Mouse (Mus musculus) 3134 (cell line): Measurements from ENCODE around the gene Zfp609.
"Not testable (repeated sequence)": the region's sequence is repeated elsewhere in the genome, so short reads cannot be mapped to it uniquely, and the experiment has no call there.

Source experiments
- DNase-seq: peaks from one replicate; pipeline ENCODE4 v3.0.0-alpha.2; 2011; ENCODE audit warnings: low spot score; ENCODE audit not compliant: insufficient read length; ENCODE audit errors: extremely low read depth

Gene Zfp609

GRCm38 (mm10) chr9:65726431-65726830 lies 100.9 kb downstream of the Zfp609 start:
- no peak for DNase-seq

GRCm38 (mm10) chr9:65725291-65725622 lies 102.1 kb downstream of the Zfp609 start:
- DNase-seq = no peak

GRCm38 (mm10) chr9:65724471-65725290 lies 102.7 kb downstream of the Zfp609 start:
- DNase-seq = no peak

GRCm38 (mm10) chr9:65721161-65721566 lies 106.2 kb downstream of the Zfp609 start:
- no peak for DNase-seq

DNA sequence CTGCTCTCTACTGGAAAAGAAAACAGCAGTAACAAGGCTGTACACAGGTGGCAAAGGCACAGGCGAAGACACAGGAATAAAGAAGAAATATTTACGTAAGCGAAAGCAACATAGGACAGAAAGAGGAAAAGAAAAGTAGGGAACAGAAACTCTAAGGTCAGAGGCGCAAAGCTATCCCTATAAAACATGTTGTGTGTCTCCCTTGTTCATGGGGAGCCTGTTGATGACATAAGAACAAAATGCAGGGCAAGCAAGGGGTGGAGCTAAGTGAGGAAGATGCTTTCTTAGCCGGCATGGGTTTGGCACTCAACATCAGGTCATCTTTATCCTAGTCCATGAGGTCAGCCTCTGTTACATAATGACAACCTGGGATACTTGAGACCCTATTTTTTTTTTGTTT lies 109.2 kb downstream of the Zfp609 start:
- no peak for DNase-seq

GRCm38 (mm10) chr9:65703926-65704595 lies 123.3 kb downstream of the Zfp609 start:
- no peak for DNase-seq

DNA sequence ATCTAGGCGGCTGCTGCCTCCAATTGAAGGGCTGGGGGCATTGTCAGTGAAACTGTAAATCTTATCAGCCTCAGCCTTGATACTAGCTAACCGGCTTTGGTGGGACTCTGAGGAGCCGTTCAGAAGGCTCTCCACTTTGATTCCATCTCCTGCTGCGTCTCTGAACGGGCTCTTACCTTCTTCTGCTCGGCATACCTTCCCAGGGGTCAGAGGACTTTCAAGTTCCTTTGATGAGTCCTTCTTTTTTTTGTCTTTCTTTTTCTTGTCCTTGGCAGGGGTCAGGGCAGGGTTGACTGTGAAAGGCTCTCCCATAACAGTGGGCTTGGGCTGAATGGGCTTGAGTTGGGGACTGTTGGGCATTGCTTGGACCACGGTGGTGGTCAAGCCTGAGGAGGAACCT lies 124.1 kb downstream of the Zfp609 start:
- no peak for DNase-seq

DNA sequence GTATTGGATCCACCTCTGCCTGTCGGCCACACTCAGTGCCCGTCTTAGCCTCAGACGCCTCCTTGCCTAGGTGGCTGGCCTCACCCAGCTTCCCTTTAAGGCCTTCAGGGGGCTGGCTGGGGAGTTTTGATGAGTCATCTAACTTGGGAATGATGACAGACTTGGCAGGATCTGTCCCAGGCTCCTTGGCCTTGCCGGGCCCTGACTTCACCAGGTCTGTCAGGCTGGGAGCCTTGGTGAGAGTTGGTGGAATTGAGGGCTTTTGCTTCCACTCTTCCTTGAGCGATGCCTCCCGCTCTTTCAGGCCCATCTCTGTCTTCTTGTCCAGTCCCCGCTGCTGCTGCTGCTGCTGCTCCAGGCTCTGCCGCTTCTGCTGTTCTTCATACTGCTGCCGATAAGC lies 125.1 kb downstream of the Zfp609 start:
- DNase-seq = peak; percentile 58

DNA sequence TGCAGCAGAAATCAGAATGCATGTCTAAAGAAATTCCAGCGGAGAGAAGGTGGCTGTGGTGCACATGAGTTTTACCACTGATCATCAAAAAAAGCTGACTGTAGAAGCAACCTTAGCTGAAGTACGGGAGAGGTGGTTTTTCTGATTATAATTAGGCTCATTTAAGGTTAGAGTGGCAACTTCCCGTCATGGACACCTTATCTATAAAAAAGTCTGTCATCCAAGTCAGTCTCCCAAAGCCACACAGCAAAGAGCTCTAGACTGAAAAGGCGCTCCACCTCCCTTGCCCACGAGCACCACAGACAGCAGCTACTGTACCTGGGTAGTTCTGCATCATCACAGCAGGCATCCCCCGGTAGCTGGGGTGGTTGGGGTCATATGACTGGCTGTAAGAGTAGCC lies 126.9 kb downstream of the Zfp609 start:
- no peak for DNase-seq

DNA sequence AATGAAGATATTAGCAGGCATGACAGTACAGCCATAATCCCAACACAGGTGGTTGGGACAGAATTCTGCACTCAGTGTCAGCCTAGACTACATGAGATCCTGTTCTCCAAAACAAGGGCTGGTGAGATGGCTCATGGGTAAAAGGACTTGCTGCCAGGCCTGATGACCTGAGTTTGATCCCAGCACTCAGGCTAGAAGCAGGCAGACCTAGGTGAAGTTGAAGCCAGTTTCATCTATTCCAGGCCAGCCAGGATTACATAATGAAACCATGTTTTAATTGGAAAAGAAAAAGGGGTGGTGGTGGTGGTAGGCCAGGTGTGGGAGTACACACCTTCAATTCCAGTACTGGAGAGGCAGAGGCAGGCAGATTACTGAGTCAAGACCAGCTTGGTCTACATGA lies 129.4 kb downstream of the Zfp609 start:
- no peak for DNase-seq

DNA sequence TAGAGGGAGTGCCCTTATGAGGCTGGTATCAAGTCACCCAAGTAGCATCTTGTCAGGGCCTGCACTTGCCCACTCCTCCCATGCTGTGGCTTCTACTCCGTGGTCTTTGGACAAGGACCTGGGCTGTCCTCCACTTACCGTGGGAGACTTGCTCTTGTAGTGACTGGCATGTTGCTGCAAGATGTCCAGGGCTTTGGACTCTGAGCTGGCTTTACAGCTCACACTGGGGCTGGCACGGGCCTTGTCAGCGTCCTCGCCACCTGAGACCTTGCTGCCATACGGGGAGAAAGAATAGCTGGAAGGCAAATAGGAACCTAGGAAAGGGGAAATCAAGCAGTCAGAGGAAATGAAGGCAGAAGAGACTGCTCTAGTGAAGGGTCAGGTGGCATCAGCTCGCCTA lies 130.0 kb downstream of the Zfp609 start:
- DNase-seq = no peak

DNA sequence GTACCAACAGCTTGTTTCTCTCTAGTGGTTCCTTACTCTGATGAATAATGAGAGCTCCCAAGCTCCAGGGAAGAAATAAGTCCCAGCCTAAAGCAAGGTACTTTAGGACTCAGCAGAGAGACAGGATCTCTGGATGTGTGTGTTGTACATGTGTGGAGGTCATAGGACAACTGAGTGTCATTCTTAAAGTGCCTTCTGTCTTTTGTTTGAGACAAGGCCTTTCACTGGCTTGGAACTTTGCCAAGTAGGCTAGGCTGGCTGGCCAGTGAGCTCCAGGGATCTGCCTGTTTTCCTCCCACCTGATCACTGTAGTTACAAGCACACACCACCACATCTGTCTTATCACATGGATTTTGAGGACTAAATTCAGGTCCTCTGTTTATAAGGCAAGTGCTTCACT lies 131.0 kb downstream of the Zfp609 start:
- no peak for DNase-seq

- no peak for DNase-seq
These were observed 131.7 kb downstream of the Zfp609 start for GRCm38 (mm10) chr9:65695646-65696045.

GRCm38 (mm10) chr9:65692959-65693603 lies 134.3 kb downstream of the Zfp609 start:
- no peak for DNase-seq

DNA sequence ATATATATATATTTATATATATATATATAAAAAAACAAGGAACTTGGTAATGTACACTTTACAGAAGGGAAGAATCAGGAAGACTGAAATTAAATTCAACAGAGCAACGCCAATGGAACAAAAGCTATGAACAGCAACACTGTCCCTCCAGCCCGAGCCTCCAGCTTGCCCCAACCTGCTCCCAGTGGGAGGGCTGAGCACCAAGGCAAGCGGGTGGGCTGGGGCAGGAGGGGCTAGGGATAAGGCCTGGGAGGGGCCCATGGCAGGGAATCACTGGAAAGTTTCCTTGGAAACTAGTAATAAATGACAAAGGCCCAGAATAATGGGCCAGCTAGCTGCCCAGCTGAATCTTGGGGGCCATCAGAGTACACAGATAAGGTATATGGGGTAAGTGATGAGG lies 134.9 kb downstream of the Zfp609 start:
- no peak for DNase-seq

GRCm38 (mm10) chr9:65689869-65690268 lies 137.5 kb downstream of the Zfp609 start:
- DNase-seq = not testable (repeated sequence)

- no peak for DNase-seq
These were observed 142.7 kb downstream of the Zfp609 start for GRCm38 (mm10) chr9:65684704-65685103.

- no peak for DNase-seq
These were observed 144.4 kb downstream of the Zfp609 start for GRCm38 (mm10) chr9:65682994-65683393.

GRCm38 (mm10) chr9:65682183-65682582 lies 145.2 kb downstream of the Zfp609 start:
- DNase-seq = no peak

- no peak for DNase-seq
These were observed 145.8 kb downstream of the Zfp609 start for GRCm38 (mm10) chr9:65681634-65681940.

GRCm38 (mm10) chr9:65680938-65681633 lies 146.3 kb downstream of the Zfp609 start:
- DNase-seq = no peak
